Mouse (Mus musculus) spleen, adult 18-20 months (tissue): Measurements from ENCODE around the gene Iqschfp.

Experiments
- DNase-seq, 2 experiments: peaks; one replicate each; pipeline ENCODE4 v3.0.0; 2022; ENCODE audit warnings: mixed read lengths in 2 of 2

Iqschfp gene

DNA sequence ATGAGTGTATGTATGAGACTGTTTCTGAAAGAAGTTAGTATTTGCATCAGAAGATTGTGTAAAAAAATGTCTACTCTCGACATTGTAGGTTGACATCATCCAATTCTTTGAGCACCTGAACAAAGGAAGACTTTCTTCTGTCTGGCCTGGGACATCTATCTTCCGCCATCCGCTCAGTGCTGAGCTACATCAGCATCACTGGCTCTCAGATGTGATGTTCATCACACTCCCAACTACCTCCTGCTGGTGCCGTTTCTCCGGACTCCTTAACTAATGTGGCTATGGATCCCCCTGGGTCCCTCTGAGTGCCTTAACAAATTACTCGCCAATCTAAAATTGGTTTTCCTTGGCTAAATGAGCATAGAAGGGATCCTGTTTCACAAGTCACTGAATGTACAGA is 772.3 kb downstream of the Iqschfp start:
- no peak for DNase-seq

DNA sequence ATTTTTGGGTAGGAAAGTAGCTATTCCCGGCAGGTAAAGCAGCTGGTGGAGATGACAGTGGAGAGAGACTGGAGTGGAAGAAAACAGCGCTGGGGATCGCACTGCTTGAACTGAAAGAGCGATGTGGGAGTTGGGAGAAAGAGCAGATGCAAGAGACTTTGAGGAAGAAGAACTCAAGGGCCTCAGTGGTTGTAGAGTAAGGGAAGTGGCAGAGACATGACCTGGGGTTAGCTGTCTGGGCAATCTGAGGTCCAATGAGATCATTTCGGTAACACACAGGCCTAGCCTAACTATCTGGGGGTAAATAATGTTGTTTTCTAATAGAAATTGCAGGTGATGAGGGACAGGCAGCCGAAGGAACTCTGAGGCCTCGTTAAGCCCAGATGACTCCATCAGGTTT is 774.3 kb downstream of the Iqschfp start:
- no peak for DNase-seq

DNA sequence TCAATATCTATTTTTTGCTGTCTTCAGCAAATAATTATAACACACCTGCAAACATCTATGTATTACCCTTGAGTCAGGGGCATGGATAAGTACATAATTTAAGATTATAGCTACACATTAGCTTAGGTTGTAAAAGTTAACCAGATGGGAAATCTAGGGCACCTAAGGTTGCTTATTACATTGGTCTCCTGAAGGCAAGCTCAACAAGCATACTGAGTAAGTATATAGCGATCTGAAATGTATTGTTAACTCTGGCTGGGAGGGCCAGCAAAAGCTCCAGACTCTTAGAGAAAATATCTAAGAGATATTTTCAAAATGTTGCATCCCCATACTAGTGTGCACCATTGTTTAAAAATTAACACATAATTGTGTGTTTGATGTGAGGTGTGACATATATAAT is 775.8 kb downstream of the Iqschfp start:
- no peak for DNase-seq

DNA sequence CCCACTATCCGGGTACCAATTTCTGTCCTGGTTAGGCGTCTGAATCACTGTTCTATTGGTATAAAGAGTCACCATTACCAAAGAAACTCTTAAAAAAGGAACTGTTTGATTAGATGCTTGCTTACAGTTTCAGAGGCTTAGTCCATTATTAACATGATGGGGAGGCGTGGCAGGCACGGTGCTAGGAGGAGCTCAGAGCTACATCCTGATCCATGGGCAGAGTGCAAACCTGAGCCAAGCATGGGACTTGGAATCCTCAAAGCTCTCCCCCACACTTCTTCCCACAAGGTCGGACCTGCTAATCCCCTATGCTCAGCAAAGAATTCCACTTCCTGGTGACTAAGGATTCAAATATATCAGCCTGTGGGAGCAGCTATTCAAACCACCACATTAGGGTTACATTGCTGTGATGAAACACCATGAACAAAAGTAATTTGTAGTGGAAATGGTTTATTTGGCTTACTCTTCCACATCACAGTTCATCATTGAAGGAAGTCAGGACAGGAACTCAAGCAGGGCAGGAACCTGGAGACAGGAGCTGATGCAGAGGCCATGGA is 777.5 kb downstream of the Iqschfp start:
- no peak for DNase-seq

DNA sequence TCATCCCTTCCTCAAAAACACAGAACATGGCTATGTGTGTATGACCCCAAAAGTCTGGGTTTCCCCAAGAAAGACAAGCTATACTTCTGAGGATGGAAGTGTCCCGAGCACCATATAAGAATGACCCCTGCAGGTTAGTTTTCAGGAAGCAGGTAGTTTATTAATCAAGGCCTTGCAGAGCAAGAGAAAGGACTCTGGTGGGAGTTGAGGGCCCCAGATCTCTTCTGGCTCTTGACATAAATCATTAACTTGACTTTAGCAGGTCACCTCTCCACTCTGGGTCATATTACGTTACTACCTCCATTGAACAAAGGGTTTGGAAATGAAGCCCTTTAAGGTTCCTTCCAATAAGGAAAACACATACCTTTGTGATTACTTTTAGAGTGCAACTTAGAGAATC is 782.7 kb downstream of the Iqschfp start:
- no peak for DNase-seq

DNA sequence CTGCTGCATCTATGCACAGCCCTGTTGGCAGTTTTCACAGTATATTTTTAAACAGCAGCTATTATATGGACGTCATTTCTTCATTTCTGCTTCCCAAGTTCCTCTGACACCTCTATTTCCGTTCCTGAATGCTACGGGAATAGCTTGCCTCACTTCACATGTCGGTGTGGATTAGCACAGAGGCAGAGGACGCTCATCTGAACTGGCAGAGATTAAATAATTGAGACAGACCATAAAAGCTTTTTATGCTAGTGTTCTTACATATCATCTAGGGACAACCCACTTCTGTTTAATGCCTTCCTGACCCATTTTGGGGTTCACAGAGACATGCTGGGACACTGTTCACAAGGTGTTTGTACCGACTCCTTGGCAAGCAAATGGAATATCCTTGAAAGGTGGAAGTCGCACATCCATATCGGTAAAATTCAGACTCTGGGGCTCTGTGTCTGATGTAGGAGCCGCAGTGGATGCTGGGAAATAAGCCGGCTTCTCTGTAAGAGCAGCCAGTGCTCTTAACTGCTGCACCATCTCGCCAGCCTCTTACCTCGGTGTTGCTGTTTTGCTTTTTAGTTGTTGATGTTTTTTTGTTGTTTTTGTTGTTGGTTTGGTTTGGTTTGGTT is 783.3 kb downstream of the Iqschfp start:
- DNase-seq: no peak
